Mouse (Mus musculus): ENCODE measurements at regions not wholly inside any gene's neighbourhood (a gene's known extent, or its start where the extent isn't known, plus 50 kb on each side); places are given as distances from the start of the nearest gene placed in this dataset.

DNA sequence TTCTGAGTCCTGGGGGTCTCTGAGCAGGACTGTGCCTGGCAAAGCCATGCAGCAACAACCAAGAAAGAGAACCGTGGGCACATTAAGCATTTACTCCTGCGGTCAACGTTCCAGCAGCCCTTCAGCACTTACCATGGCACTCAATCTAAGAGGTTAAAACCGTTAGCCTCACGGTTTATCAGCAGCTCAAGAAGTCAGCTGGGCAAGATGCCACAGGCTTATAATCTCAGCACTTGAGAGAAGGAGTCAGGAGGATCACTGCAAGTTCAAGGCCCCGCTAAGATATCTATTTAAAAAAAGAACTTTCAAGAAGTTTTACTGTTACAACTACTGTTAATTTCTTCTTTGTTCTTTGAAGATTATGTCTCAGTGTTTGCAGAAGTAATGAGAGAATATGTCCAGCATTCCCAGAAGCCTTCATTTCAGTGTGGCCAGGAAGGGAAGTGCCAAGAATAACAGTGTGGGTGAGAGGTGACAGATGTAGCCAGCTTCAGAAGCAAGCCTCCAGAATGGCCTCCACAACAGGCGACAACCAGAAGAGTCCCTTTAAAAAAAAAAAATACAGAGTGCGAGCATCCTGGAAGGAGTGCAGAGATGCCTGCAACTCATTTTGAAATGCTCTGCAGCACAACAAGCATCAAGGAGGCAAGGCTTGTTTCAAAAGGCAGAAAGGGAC is 84.8 kb upstream of the Spred1 start:
- WGBS = 84% methylated on average over 8 of the region's 8 CpGs
- Histone ChIP-seq H3K4me2 (replicated peaks) (no peak overlapping the region), H3K27me3 (ENCODE audit: control insufficient read depth, insufficient read depth, low read length) (no peaks in the 10 kb centered on the region), H3K4me1 (replicated peaks; ENCODE audit: control insufficient read depth, insufficient read depth, low read length) (0 out of 2 replicates have a peak, but pooled peaks cover 5% of the 10 kb centered on the region), H3K4me3 (replicated peaks; ENCODE audit: low read length) (no peak overlapping the region), H3K9ac (no peak overlapping the region), H3K36me3 (replicated peaks; ENCODE audit: control insufficient read depth, insufficient read depth) (no peaks in the 10 kb centered on the region), H3K27ac (no peak overlapping the region), H3K9me3 (ENCODE audit: control insufficient read depth, low read length) (no peaks in the 10 kb centered on the region)
- ATAC-seq (ENCODE audit: low FRiP score) (no peak), DNase-seq (ENCODE audit: low spot score) (no peak)

DNA sequence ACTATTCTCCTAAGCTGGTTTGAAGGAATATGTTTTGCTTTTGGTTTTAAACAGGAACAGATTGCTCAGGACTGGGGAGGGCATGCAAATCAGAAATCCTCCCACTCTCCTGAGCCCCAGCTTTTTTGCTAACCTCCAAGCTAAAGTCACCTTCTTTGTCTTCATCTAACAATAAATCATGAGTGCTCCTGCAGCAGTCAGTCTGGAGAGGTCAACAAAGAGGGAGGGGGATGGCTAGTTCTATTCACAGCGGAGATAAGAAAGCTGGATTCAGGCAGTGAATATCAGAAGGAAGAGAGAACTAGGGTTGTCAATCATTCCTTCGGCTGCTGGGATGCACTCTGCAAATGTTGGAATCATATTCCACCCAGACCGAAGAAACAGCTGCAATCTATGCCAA is 81.0 kb upstream of the Spred1 start:
- H3K4me2 ChIP-seq (replicated peaks) = no peak overlapping the region
- ATAC-seq (ENCODE audit: low FRiP score) (no peak), DNase-seq (ENCODE audit: low spot score) (no peak)
- H3K4me3 ChIP-seq (replicated peaks; ENCODE audit: low read length) = no peak overlapping the region
- H3K9ac ChIP-seq = no peak overlapping the region
- H3K27ac ChIP-seq = no peak overlapping the region
- H3K4me1 ChIP-seq (replicated peaks; ENCODE audit: control insufficient read depth, insufficient read depth, low read length) = 0 out of 2 replicates have a peak, but pooled peaks cover 5% of the 10 kb centered on the region
- H3K36me3 ChIP-seq (replicated peaks; ENCODE audit: control insufficient read depth, insufficient read depth) = no peaks in the 10 kb centered on the region
- no peaks in the 10 kb centered on the region for H3K9me3 ChIP-seq (ENCODE audit: control insufficient read depth, low read length)
- no peaks in the 10 kb centered on the region for H3K27me3 ChIP-seq (ENCODE audit: control insufficient read depth, insufficient read depth, low read length)
- 22% methylated on average over 3 of the region's 3 CpGs for WGBS

DNA sequence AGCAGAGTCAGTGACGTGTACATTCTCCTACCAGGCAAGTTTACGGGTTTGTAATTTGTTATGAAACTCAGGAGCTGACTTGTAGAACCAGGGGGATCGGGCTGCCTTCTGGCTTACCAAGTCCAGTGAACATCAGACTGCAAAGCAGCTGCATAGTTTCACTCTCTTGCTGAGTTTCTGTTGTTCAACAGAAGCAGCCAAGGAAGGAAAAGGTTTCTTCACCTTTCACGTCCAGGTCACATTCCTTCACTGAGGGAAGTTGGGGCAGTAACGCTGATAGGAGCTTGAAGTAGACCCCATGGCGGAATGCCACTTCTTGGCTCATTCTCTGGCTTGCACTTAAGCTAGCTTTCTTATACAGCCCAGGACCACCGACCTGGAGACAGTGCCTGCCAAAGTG is 77.3 kb upstream of the Spred1 start:
- DNase-seq (ENCODE audit: low spot score) (no peak), ATAC-seq (ENCODE audit: low FRiP score) (no peak)
- 92% methylated on average over 7 of the region's 7 CpGs for WGBS

DNA sequence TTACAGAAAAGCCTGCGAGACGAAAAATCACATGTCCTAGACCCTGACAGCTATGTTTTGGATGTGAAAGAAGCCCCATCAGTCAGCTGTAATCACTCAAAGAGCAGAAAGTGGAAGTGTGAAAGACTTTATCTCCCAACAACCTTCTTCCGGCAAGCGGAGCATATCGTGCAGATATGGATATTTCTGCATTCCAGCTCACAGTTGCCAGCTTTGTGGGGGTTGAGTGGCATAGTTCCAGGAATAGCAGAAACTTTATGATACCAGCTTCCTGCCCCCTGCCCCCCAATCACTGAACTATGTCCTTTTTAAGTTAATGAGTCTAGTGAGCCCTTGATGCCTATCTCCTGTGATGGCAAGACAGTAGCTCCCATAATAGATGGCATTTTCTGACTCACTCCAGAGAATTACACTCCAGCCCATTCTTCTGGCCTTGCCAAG is 72.9 kb upstream of the Spred1 start:
- no peaks in the 10 kb centered on the region for H3K27me3 ChIP-seq (ENCODE audit: control insufficient read depth, insufficient read depth, low read length)
- 0 out of 2 replicates have a peak, but pooled peaks cover 6% of the 10 kb centered on the region for H3K9me3 ChIP-seq (ENCODE audit: control insufficient read depth, low read length)
- DNase-seq (ENCODE audit: low spot score) (no peak), ATAC-seq (ENCODE audit: low FRiP score) (no peak)
- WGBS = 89% methylated on average over 5 of the region's 5 CpGs
- no peaks in the 10 kb centered on the region for H3K36me3 ChIP-seq (replicated peaks; ENCODE audit: control insufficient read depth, insufficient read depth)
- no peak overlapping the region for H3K4me2 ChIP-seq (replicated peaks)
- H3K9ac ChIP-seq = no peak overlapping the region
- H3K27ac ChIP-seq = no peak overlapping the region
- H3K4me3 ChIP-seq (replicated peaks; ENCODE audit: low read length) = no peak overlapping the region
- no peaks in the 10 kb centered on the region for H3K4me1 ChIP-seq (replicated peaks; ENCODE audit: control insufficient read depth, insufficient read depth, low read length)

More for the DNA sequence above, 77.3 kb upstream of the Spred1 start:
- Histone ChIP-seq H3K36me3 (replicated peaks; ENCODE audit: control insufficient read depth, insufficient read depth) (no peaks in the 10 kb centered on the region), H3K27me3 (ENCODE audit: control insufficient read depth, insufficient read depth, low read length) (no peaks in the 10 kb centered on the region), H3K4me1 (replicated peaks; ENCODE audit: control insufficient read depth, insufficient read depth, low read length) (0 out of 2 replicates have a peak, but pooled peaks cover 5% of the 10 kb centered on the region), H3K27ac (no peak overlapping the region), H3K4me3 (replicated peaks; ENCODE audit: low read length) (no peak overlapping the region), H3K9ac (no peak overlapping the region), H3K4me2 (replicated peaks) (no peak overlapping the region), H3K9me3 (ENCODE audit: control insufficient read depth, low read length) (no peaks in the 10 kb centered on the region)

DNA sequence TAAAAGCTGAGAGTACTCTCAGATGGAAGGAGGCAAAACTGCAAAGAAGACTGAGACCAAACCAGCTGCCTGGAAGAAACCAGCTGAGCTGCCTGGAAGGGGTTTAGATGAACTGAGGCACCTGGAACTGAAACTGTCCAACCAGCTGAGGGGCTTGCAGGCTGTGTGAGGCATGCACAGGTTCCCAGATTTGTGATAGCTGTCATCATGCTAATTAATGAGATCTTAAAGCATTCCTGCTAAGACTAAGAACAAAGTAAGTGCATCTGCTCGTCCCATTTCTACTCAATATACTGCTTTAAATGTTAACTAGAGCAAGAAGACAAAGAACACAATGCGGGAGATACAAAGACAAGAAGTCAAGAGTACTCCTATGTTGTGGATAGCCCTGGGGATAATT is 71.1 kb upstream of the Spred1 start:
- DNase-seq (ENCODE audit: low spot score) (no peak), ATAC-seq (ENCODE audit: low FRiP score) (no peak)
- Histone ChIP-seq H3K27ac (no peak overlapping the region), H3K9ac (no peak overlapping the region), H3K9me3 (ENCODE audit: control insufficient read depth, low read length) (0 out of 2 replicates have a peak, but pooled peaks cover 6% of the 10 kb centered on the region), H3K36me3 (replicated peaks; ENCODE audit: control insufficient read depth, insufficient read depth) (no peaks in the 10 kb centered on the region), H3K27me3 (ENCODE audit: control insufficient read depth, insufficient read depth, low read length) (no peaks in the 10 kb centered on the region), H3K4me1 (replicated peaks; ENCODE audit: control insufficient read depth, insufficient read depth, low read length) (no peaks in the 10 kb centered on the region), H3K4me2 (replicated peaks) (no peak overlapping the region), H3K4me3 (replicated peaks; ENCODE audit: low read length) (no peak overlapping the region)
- 81% methylated on average over 2 of the region's 2 CpGs for WGBS

DNA sequence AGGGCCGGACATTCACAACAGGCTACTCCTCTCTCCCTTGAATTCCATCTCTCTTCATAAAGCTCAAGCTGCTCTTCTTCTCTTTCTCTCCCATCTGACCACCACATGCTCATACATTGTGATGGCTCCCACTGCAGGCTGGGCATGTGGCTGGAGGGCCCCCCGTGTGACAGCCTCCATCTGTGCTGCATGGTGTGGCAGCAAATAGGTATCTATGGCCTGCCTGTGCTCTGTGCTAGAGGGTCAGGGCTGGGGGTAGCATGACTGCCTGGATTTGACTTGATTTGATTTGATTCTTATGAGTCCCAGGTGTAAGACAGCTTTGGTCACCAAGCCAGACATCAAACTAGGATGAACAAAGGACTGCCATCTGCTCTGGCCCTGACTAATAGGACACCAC is 57.0 kb upstream of the Spred1 start:
- H3K9me3 ChIP-seq (ENCODE audit: control insufficient read depth, low read length) = no peaks in the 10 kb centered on the region
- no peak for DNase-seq (ENCODE audit: low spot score)
- H3K9ac ChIP-seq = no peak overlapping the region
- ATAC-seq (ENCODE audit: low FRiP score) = no peak
- no peaks in the 10 kb centered on the region for H3K36me3 ChIP-seq (replicated peaks; ENCODE audit: control insufficient read depth, insufficient read depth)
- no peak overlapping the region for H3K4me3 ChIP-seq (replicated peaks; ENCODE audit: low read length)
- H3K27me3 ChIP-seq (ENCODE audit: control insufficient read depth, insufficient read depth, low read length) = no peaks in the 10 kb centered on the region
- no peaks in the 10 kb centered on the region for H3K4me1 ChIP-seq (replicated peaks; ENCODE audit: control insufficient read depth, insufficient read depth, low read length)
- H3K27ac ChIP-seq = no peak overlapping the region
- WGBS = 87% methylated on average over 2 of the region's 2 CpGs
- H3K4me2 ChIP-seq (replicated peaks) = no peak overlapping the region

DNA sequence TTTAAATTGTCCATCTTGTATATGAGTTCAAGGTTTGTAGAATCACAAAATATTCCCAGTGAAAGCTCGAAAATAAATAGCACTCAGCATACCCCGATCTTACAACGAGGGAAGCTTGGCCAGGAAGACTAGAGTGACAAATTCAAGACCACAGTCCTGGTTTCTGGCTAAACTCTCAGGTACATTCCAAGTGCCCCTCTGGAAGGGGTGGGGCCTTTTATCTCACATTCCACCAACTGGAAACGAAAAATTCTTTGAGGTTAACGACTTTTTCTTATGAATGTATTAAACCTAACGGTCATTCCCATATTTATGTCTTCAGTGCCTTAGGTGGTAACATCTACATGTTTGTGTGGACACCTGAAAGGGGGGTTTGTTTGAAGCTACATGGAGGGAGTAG is 50.8 kb upstream of the Spred1 start:
- H3K36me3 ChIP-seq (replicated peaks; ENCODE audit: control insufficient read depth, insufficient read depth) = no peaks in the 10 kb centered on the region
- no peaks in the 10 kb centered on the region for H3K4me1 ChIP-seq (replicated peaks; ENCODE audit: control insufficient read depth, insufficient read depth, low read length)
- no peak overlapping the region for H3K4me2 ChIP-seq (replicated peaks)
- no peak overlapping the region for H3K27ac ChIP-seq
- WGBS = 86% methylated on average over 6 of the region's 6 CpGs
- H3K9ac ChIP-seq = no peak overlapping the region
- H3K27me3 ChIP-seq (ENCODE audit: control insufficient read depth, insufficient read depth, low read length) = no peaks in the 10 kb centered on the region
- ATAC-seq (ENCODE audit: low FRiP score) (no peak), DNase-seq (ENCODE audit: low spot score) (no peak)
- H3K4me3 ChIP-seq (replicated peaks; ENCODE audit: low read length) = no peak overlapping the region
- H3K9me3 ChIP-seq (ENCODE audit: control insufficient read depth, low read length) = no peaks in the 10 kb centered on the region

DNA sequence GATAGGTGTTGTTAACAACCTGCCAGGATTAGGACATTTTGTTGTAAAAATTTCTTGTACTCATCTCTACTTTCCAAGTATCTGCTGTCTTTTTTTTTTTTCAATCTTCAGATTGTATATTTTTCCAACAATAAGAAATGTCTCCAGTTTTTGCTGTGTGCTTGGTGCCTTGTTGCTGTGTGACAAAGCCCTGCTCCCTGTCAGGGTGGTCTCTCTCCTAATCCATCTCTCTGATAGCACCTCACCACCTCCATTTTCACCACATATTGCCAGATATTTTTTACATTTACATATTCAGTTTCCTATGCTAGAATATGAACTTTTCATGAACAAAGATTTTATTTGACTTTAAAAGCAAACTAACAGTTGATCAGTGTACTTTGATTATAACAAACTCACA is 50.1 kb upstream of the Spred1 start:
- no peaks in the 10 kb centered on the region for H3K27me3 ChIP-seq (ENCODE audit: control insufficient read depth, insufficient read depth, low read length)
- no peak overlapping the region for H3K9ac ChIP-seq
- no peaks in the 10 kb centered on the region for H3K9me3 ChIP-seq (ENCODE audit: control insufficient read depth, low read length)
- H3K27ac ChIP-seq = no peak overlapping the region
- no peak for ATAC-seq (ENCODE audit: low FRiP score)
- no peak overlapping the region for H3K4me2 ChIP-seq (replicated peaks)
- no peaks in the 10 kb centered on the region for H3K4me1 ChIP-seq (replicated peaks; ENCODE audit: control insufficient read depth, insufficient read depth, low read length)
- no peak for DNase-seq (ENCODE audit: low spot score)
- H3K36me3 ChIP-seq (replicated peaks; ENCODE audit: control insufficient read depth, insufficient read depth) = no peaks in the 10 kb centered on the region
- H3K4me3 ChIP-seq (replicated peaks; ENCODE audit: low read length) = no peak overlapping the region

Measured in hindbrain, embryonic 14.5 days (tissue).